In the genomic region with DNA sequence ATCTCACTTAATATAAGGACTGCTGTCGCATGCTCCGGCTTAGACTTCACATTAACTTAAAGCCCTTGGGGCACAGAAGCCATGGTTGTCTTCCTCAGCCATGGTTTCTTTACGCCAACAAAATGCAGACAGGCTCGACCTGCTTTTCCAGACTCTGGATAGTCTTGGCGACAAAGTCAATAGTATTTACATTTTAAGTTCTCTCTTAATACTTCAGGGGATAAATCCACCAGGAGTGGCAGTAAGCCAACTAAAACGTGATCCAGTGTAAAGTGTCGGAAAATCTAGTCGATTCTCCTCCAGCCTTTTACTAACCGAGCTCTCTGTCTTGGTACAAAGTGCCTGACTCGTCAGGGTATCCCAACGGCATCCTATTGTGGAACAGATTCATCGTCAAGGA, we compare ENCODE assay signal across 8 mouse cellular contexts. TPM values are rescaled to one million over a fixed set of nuclear protein-coding genes. Genes with fewer than 3 reads are reported as not detected.
A peak's percentile ranks its signal among the peaks of the same experiment; 100 is the strongest.
DNase-seq lines count a peak whose midpoint lies in the region; ATAC-seq and TF ChIP-seq lines count a peak whose summit lies in the region.

No protein-coding gene starts in this region.

- TF ChIP-seq CTCF in kidney, postnatal 0 days (IDR thresholded peaks at IDR 0.05; ENCODE audit: low read depth), result no peak
- no peak for TF ChIP-seq CTCF in embryonic fibroblast, embryonic 13.5 days (IDR thresholded peaks at IDR 0.05; ENCODE audit: borderline replicate concordance, insufficient read depth, low read length)

- H3K9ac ChIP-seq in kidney, postnatal 0 days (ENCODE audit: low read depth, low read length), result peak overlapping the region; percentile 84; the same call in 1 of the 2 replicates
- no peak overlapping the region for H3K9ac ChIP-seq in limb, embryonic 15.5 days
- no peak overlapping the region; the same call in 1 of the 2 replicates for H3K9ac ChIP-seq in neural tube, embryonic 14.5 days (replicated peaks; ENCODE audit: low read depth, low read length)

- H3K36me3 ChIP-seq in kidney, postnatal 0 days (ENCODE audit: insufficient read depth, low read length), result 0 out of 2 replicates have a peak, but pooled peaks cover 8% of the 10 kb centered on the region
- H3K36me3 ChIP-seq in limb, embryonic 15.5 days, result peaks cover 10% of the 10 kb centered on the region
- H3K36me3 ChIP-seq in neural tube, embryonic 14.5 days (ENCODE audit: control insufficient read depth, insufficient read depth, low read length), result peaks cover 4% of the 10 kb centered on the region; the same call in 1 of the 2 replicates

- peaks cover 5% of the 10 kb centered on the region; the same call in 1 of the 2 replicates for H3K4me1 ChIP-seq in kidney, postnatal 0 days (replicated peaks; ENCODE audit: insufficient read depth, low read length)
- no peaks in the 10 kb centered on the region for H3K4me1 ChIP-seq in embryonic fibroblast, embryonic 13.5 days (ENCODE audit: control insufficient read depth, insufficient read depth, low read length)
- peaks cover 15% of the 10 kb centered on the region for H3K4me1 ChIP-seq in limb, embryonic 15.5 days
- H3K4me1 ChIP-seq in neural tube, embryonic 14.5 days (ENCODE audit: control insufficient read depth, insufficient read depth, low read length), result peaks cover 5% of the 10 kb centered on the region

- H3K4me3 ChIP-seq in kidney, postnatal 0 days (replicated peaks; ENCODE audit: low read depth, low read length), result peak overlapping the region; percentile 79
- H3K4me3 ChIP-seq in embryonic fibroblast, embryonic 13.5 days (ENCODE audit: insufficient read depth, low read length), result peak overlapping the region; percentile 82
- peak overlapping the region; percentile 92 for H3K4me3 ChIP-seq in limb, embryonic 15.5 days
- H3K4me3 ChIP-seq in neural tube, embryonic 14.5 days (ENCODE audit: low read depth, low read length), result peak overlapping the region; percentile 84

- no peak for TF ChIP-seq POLR2A in embryonic fibroblast, embryonic 13.5 days (IDR thresholded peaks at IDR 0.05; ENCODE audit: low read depth, low read length)

- DNase-seq in kidney, postnatal 0 days (ENCODE audit: low spot score), result no peak
- no peak for DNase-seq in kidney, postnatal 36 days
- no peak for DNase-seq in embryo, embryonic 10.5 days (ENCODE audit: low spot score)
- no peak for DNase-seq in spleen, postnatal 36 days (ENCODE audit: low spot score in 2 of 2)
- no peak for DNase-seq in gastrocnemius, postnatal 25 days

- ATAC-seq in kidney, postnatal 0 days (replicated peaks; ENCODE audit: low FRiP score, low read depth), result no peak
- ATAC-seq in limb, embryonic 15.5 days (ENCODE audit: insufficient number of reproducible peaks, low FRiP score, low TSS enrichment, low read depth), result no peak
- ATAC-seq in neural tube, embryonic 14.5 days (ENCODE audit: low read depth), result no peak

- peak overlapping the region; percentile 13; the same call in 1 of the 2 replicates for H3K27ac ChIP-seq in kidney, postnatal 0 days
- no peak overlapping the region for H3K27ac ChIP-seq in embryonic fibroblast, embryonic 13.5 days (ENCODE audit: insufficient read depth, low read length)
- no peak overlapping the region for H3K27ac ChIP-seq in limb, embryonic 15.5 days
- H3K27ac ChIP-seq in neural tube, embryonic 14.5 days (ENCODE audit: low read depth, low read length), result 0 out of 2 replicates have a peak overlapping the region, but pooled peaks have one; percentile 88

- H3K9me3 ChIP-seq in kidney, postnatal 0 days (replicated peaks; ENCODE audit: low read length), result no peaks in the 10 kb centered on the region
- H3K9me3 ChIP-seq in limb, embryonic 15.5 days, result no peaks in the 10 kb centered on the region
- no peaks in the 10 kb centered on the region for H3K9me3 ChIP-seq in neural tube, embryonic 14.5 days (ENCODE audit: control insufficient read depth, low read length)

- H3K27me3 ChIP-seq in kidney, postnatal 0 days (ENCODE audit: insufficient read depth, low read length), result no peaks in the 10 kb centered on the region
- no peaks in the 10 kb centered on the region for H3K27me3 ChIP-seq in limb, embryonic 15.5 days
- H3K27me3 ChIP-seq in neural tube, embryonic 14.5 days (ENCODE audit: control insufficient read depth, insufficient read depth, low read length), result no peaks in the 10 kb centered on the region

- H3K4me2 ChIP-seq in kidney, postnatal 0 days (ENCODE audit: low read length), result peak overlapping the region; percentile 61
- H3K4me2 ChIP-seq in limb, embryonic 15.5 days, result peak overlapping the region; percentile 70
- H3K4me2 ChIP-seq in neural tube, embryonic 14.5 days (ENCODE audit: low read depth, low read length), result peak overlapping the region; percentile 63

- 78% methylated on average over 12 of the region's 12 CpGs for WGBS in kidney, postnatal 0 days
- 62% methylated on average over 12 of the region's 12 CpGs for WGBS in limb, embryonic 15.5 days
- 78% methylated on average over 12 of the region's 12 CpGs for WGBS in neural tube, embryonic 14.5 days

RNA-seq across cellular contexts. Expression of a gene that starts 1.0 kb away (rescaled TPM):
- 111 and 115 TPM in 2 replicates for polyA plus RNA-seq in kidney, postnatal 0 days (2015; fragmentation: Nextera tagmentation; extraction: Ambion mirVana)
- 54.2 and 55.9 TPM in 2 replicates for polyA plus RNA-seq in embryonic fibroblast, embryonic 13.5 days (2011; ENCODE audit: insufficient read length, low read depth, missing spikeins)
- polyA plus RNA-seq in limb, embryonic 15.5 days (2015; fragmentation: Nextera tagmentation; extraction: Ambion mirVana), result 117 and 124 TPM in 2 replicates
- 142 and 150 TPM in 2 replicates for polyA plus RNA-seq in neural tube, embryonic 14.5 days (2014; fragmentation: Nextera tagmentation; extraction: Ambion mirVana)
- total RNA-seq in gastrocnemius, postnatal 25 days (2021), result 10 to 100 TPM; 26.3 to 28.9 TPM

RNA-seq across cellular contexts. Expression of a gene that starts 19.8 kb away (rescaled TPM):
- polyA plus RNA-seq in kidney, postnatal 0 days (2015; fragmentation: Nextera tagmentation; extraction: Ambion mirVana), result 44.3 and 48.0 TPM in 2 replicates
- 2.4 and 3.2 TPM in 2 replicates for polyA plus RNA-seq in embryonic fibroblast, embryonic 13.5 days (2011; ENCODE audit: insufficient read length, low read depth, missing spikeins)
- 1.8 and 2.0 TPM in 2 replicates for polyA plus RNA-seq in limb, embryonic 15.5 days (2015; fragmentation: Nextera tagmentation; extraction: Ambion mirVana)
- 0.76 TPM in 1 of 2 replicates, not detected in the other for polyA plus RNA-seq in neural tube, embryonic 14.5 days (2014; fragmentation: Nextera tagmentation; extraction: Ambion mirVana)
- under 1 TPM; 0.51 to 0.90 TPM for total RNA-seq in gastrocnemius, postnatal 25 days (2021)

RNA-seq across cellular contexts. Expression of a gene that starts 52.3 kb away (rescaled TPM):
- polyA plus RNA-seq in kidney, postnatal 0 days (2015; fragmentation: Nextera tagmentation; extraction: Ambion mirVana), result 16.7 and 17.0 TPM in 2 replicates
- 18.4 and 21.7 TPM in 2 replicates for polyA plus RNA-seq in embryonic fibroblast, embryonic 13.5 days (2011; ENCODE audit: insufficient read length, low read depth, missing spikeins)
- polyA plus RNA-seq in limb, embryonic 15.5 days (2015; fragmentation: Nextera tagmentation; extraction: Ambion mirVana), result 25.9 and 29.7 TPM in 2 replicates
- 27.6 and 28.8 TPM in 2 replicates for polyA plus RNA-seq in neural tube, embryonic 14.5 days (2014; fragmentation: Nextera tagmentation; extraction: Ambion mirVana)
- 10 to 100 TPM; 14.7 to 15.0 TPM for total RNA-seq in gastrocnemius, postnatal 25 days (2021)

RNA-seq across cellular contexts. Expression of a gene that starts 57.1 kb away (rescaled TPM):
- polyA plus RNA-seq in kidney, postnatal 0 days (2015; fragmentation: Nextera tagmentation; extraction: Ambion mirVana), result 36.3 and 36.9 TPM in 2 replicates
- polyA plus RNA-seq in embryonic fibroblast, embryonic 13.5 days (2011; ENCODE audit: insufficient read length, low read depth, missing spikeins), result 38.5 and 44.1 TPM in 2 replicates
- polyA plus RNA-seq in limb, embryonic 15.5 days (2015; fragmentation: Nextera tagmentation; extraction: Ambion mirVana), result 38.0 and 39.9 TPM in 2 replicates
- 38.1 and 40.1 TPM in 2 replicates for polyA plus RNA-seq in neural tube, embryonic 14.5 days (2014; fragmentation: Nextera tagmentation; extraction: Ambion mirVana)
- 10 to 100 TPM; 16.7 to 16.9 TPM for total RNA-seq in gastrocnemius, postnatal 25 days (2021)

Comparison
In these comparisons a context has a peak if more than half of its experiments do, and no peak if none do; other contexts are left out.
1. H3K27ac ChIP-seq: peak in kidney, postnatal 0 days (single experiment) and neural tube, embryonic 14.5 days (single experiment); none in embryonic fibroblast, embryonic 13.5 days (single experiment) and limb, embryonic 15.5 days (single experiment).
2. RNA of a gene that starts 19.8 kb away (polyA plus RNA-seq): 44.3 to 48.0 TPM in kidney, postnatal 0 days; 2.4 to 3.2 TPM in embryonic fibroblast, embryonic 13.5 days, 1.8 to 2.0 TPM in limb, embryonic 15.5 days and 0.76 TPM in neural tube, embryonic 14.5 days; every median in the first group is over 10 times any median in the second.
3. Peak in every context shown above with its lines, with median percentiles within 50 percentile points of each other: H3K4me2 ChIP-seq and H3K4me3 ChIP-seq.